Mouse (Mus musculus) lung, embryonic 15.5 days (tissue): Measurements from ENCODE around the gene Ciz1. TPM values are rescaled to one million over a fixed set of nuclear protein-coding genes. Genes with fewer than 3 reads are reported as not detected.
"Not testable (repeated sequence)": the region's sequence is repeated elsewhere in the genome, so short reads cannot be mapped to it uniquely, and the experiment has no call there.

Experiments
- ATAC-seq: fragments of 200-750 bp; cut with Nextera tagmentation; 2 replicates; pipeline ENCODE4 v1.8.0; 2017; ENCODE audit warnings: moderate number of reproducible peaks, borderline replicate concordance; ENCODE audit not compliant: low FRiP score, low TSS enrichment; ENCODE audit errors: extremely low read depth
- H3K27ac ChIP-seq: fragments of 300-500 bp; sonication (generic); 2 replicates; pipeline ENCODE4 v1.5.1; 2015; ENCODE audit warnings: moderate library complexity, mild to moderate bottlenecking, inconsistent platforms
- H3K27me3 ChIP-seq: fragments of 300-500 bp; sonication (generic); 2 replicates; pipeline ENCODE4 v1.6.1; 2015; ENCODE audit warnings: inconsistent platforms
- H3K36me3 ChIP-seq: fragments of 300-500 bp; sonication (generic); 2 replicates; pipeline ENCODE4 v1.6.1; 2015; ENCODE audit warnings: inconsistent platforms
- H3K4me1 ChIP-seq: fragments of 300-500 bp; sonication (generic); 2 replicates; pipeline ENCODE4 v1.6.1; 2015; ENCODE audit warnings: inconsistent platforms
- H3K4me2 ChIP-seq: fragments of 300-500 bp; sonication (generic); 2 replicates; pipeline ENCODE4 v1.6.1; 2015; ENCODE audit warnings: inconsistent platforms, mild to moderate bottlenecking, moderate library complexity
- H3K4me3 ChIP-seq: fragments of 300-500 bp; sonication (generic); 2 replicates; pipeline ENCODE4 v1.5.1; 2015; ENCODE audit warnings: mild to moderate bottlenecking, inconsistent platforms
- H3K9ac ChIP-seq: fragments of 300-500 bp; sonication (generic); 2 replicates; pipeline ENCODE4 v1.6.1; 2015; ENCODE audit warnings: inconsistent platforms
- H3K9me3 ChIP-seq: fragments of 300-500 bp; sonication (generic); 2 replicates; pipeline ENCODE4 v1.6.1; 2016; ENCODE audit warnings: inconsistent platforms
- WGBS: fragments of 180-500 bp; shearing (Covaris S2); methylation state at CpG from one replicate; pipeline ENCODE4 v1.1.7; 2015; 5-methylcytosine and 5-hydroxymethylcytosine counted together
- polyA plus RNA-seq: library from polyadenylated mRNA; unstranded; fragments of >200 nt; fragmentation: Nextera tagmentation; extraction: Ambion mirVana; gene quantifications from 2 replicates; pipeline ENCODE4 v1.2.1, GENCODE M21; 2015

Gene Ciz1
- polyA plus RNA-seq, 1 experiment from 2014 or later, result 47.7 TPM

DNA sequence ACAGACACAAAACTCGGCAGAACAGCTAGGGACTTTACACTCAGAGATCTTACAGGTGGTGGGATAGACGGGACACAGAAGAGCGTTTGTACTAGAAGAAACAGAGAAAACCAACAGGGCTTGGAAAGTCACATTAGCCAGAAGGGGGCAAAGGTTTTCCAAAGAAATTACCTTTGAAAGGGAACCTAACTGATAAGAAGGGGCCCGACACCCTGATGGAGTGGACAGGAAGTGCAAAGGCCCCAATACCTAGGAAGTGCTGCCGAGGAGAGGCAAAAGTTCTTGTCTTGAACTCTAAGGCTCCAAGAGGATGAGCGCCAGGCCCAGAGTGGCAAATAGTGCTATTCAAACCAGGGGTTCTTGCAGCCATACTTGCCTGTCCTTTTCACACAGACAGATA, 1.7 kb downstream of the Ciz1 start:
- no peak for ATAC-seq
- Histone ChIP-seq H3K9me3 (no peaks in the 10 kb centered on the region), H3K27me3 (peaks cover 8% of the 10 kb centered on the region; the same call in 1 of the 2 replicates), H3K36me3 (no peaks in the 10 kb centered on the region), H3K27ac (no peak overlapping the region), H3K4me3 (no peak overlapping the region), H3K9ac (peak overlapping the region; percentile 57; the same call in 1 of the 2 replicates), H3K4me2 (peak overlapping the region; percentile 99; the same call in 1 of the 2 replicates), H3K4me1 (peaks cover 24% of the 10 kb centered on the region)
- WGBS, result 34% methylated on average over 6 of the region's 6 CpGs

DNA sequence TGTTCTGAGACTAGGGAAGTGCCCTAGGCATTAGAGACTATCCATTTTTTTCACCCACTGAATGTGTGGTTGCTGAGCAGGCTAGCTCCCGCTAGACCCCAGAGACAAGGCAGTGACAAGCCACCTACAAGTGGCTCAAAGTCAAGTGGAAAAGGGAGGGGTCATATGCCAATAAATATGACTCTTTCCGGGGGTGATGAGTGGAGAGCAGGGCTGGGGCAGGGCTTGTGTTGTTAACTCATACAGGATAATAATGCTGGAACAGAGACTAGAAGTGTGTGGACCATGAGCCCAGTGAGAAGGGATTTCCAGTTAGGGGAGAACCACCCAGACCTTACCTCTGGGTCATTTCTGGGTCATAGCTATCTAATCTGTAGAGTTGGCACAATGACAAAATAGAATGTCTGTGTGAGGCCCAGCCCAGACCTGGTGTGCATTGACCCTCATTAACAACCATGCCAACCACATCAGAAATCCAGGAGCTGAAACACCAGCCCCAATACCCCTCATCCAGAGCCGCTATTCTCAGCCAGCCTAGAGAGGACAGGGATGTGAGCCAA, 2.3 kb downstream of the Ciz1 start:
- no peaks in the 10 kb centered on the region for H3K36me3 ChIP-seq
- peaks cover 8% of the 10 kb centered on the region; the same call in 1 of the 2 replicates for H3K27me3 ChIP-seq
- H3K4me1 ChIP-seq, result peaks cover 24% of the 10 kb centered on the region
- H3K27ac ChIP-seq, result no peak overlapping the region
- 71% methylated on average over 3 of the region's 3 CpGs for WGBS
- no peak for ATAC-seq
- H3K4me2 ChIP-seq, result no peak overlapping the region
- H3K9me3 ChIP-seq, result no peaks in the 10 kb centered on the region
- H3K9ac ChIP-seq, result no peak overlapping the region
- H3K4me3 ChIP-seq, result no peak overlapping the region

DNA sequence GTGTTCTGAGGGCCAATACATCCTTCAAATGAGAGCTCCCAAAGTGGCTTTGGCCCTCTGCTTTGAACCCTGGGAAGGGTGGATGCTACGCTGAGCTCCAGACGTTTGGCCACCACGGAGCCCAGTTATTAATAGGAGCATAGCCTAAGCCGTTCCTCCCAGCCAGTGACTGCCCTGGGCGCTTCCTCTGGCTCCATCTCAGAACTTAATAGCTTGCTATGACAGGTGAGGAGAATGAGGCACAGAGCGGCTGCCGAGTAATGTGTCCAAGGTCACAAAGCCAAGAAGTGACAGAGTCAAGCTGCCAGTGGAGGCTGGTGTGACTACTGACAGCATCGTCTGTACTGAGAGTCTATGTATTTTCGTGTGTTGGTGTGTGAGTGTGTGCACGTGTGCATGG, 4.1 kb downstream of the Ciz1 start:
- ATAC-seq, result no peak
- peaks cover 8% of the 10 kb centered on the region; the same call in 1 of the 2 replicates for H3K27me3 ChIP-seq
- H3K9me3 ChIP-seq, result no peaks in the 10 kb centered on the region
- no peak overlapping the region for H3K27ac ChIP-seq
- 54% methylated on average over 10 of the region's 10 CpGs for WGBS
- no peak overlapping the region for H3K9ac ChIP-seq
- no peak overlapping the region for H3K4me2 ChIP-seq
- no peak overlapping the region for H3K4me3 ChIP-seq
- H3K4me1 ChIP-seq, result peaks cover 27% of the 10 kb centered on the region
- H3K36me3 ChIP-seq, result no peaks in the 10 kb centered on the region

DNA sequence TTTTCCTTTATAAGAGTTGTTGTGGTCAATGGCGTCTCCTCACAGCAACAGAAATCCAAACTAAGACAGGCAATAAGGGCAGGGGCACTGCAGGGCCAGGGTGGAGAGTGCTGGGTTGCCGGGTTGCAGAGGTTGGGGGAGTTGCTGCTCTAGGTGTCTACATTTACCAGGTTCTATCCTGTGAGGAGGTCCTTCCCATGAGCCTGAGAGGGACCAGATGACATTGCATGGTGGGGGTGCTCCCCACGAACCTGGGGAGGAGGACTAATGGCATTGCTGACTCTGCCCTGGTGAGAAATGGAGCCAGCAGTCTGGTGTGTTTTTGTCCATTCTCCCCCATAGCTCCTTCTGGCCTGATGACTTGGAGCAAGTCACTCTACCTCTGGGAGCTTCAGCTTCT, 5.6 kb downstream of the Ciz1 start:
- Histone ChIP-seq H3K36me3 (no peaks in the 10 kb centered on the region), H3K9me3 (no peaks in the 10 kb centered on the region), H3K9ac (no peak overlapping the region), H3K27ac (no peak overlapping the region), H3K27me3 (peaks cover 8% of the 10 kb centered on the region), H3K4me2 (no peak overlapping the region), H3K4me3 (no peak overlapping the region), H3K4me1 (peaks cover 23% of the 10 kb centered on the region)
- ATAC-seq, result no peak
- WGBS, result 54% methylated on average over 3 of the region's 3 CpGs

DNA sequence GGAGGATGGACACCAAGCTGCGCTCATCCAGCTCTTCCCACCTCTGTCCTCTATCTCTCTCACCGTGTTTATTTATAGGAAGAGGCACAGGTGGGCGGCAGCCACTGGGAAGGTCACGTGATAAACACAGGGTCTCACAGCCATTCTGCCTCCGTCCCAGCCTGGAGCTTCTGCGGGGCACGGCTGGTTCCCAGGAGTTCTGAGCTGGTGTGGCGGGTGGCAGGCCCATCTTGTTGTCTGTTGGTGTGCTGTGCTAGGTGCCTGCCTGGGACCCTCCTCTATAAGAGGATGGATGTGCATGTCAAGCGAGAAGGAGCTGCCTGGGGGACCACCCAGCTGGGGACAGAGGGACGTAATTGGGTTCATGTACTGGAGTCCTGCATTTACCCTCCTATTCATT, 6.3 kb downstream of the Ciz1 start:
- Histone ChIP-seq H3K4me3 (no peak overlapping the region), H3K27ac (no peak overlapping the region), H3K27me3 (peaks cover 8% of the 10 kb centered on the region), H3K36me3 (no peaks in the 10 kb centered on the region), H3K9ac (no peak overlapping the region), H3K9me3 (no peaks in the 10 kb centered on the region), H3K4me2 (no peak overlapping the region), H3K4me1 (peaks cover 17% of the 10 kb centered on the region)
- ATAC-seq, result no peak
- 49% methylated on average over 10 of the region's 10 CpGs for WGBS

DNA sequence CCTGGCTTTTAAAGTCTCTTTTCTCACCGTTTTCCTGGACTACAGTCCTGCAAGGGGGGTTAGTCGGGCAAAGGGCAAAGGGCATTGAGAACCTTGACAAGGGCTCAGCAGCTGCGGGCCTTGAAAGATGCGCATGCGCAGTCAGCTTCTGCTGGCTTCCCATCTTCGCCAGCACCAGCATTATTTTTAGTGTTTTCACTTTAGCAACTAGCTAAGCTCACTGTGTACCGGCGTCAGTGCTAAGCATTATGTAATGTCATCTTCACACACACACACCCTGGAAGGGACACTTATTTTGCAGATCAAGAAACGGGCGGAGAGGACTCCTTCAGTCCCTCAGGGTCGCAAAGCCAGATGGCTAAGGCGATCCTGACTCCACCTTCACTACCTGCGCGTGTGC, 8.6 kb downstream of the Ciz1 start:
- no peak for ATAC-seq
- Histone ChIP-seq H3K27ac (no peak overlapping the region), H3K9me3 (no peaks in the 10 kb centered on the region), H3K27me3 (peaks cover 8% of the 10 kb centered on the region), H3K4me1 (peaks cover 24% of the 10 kb centered on the region), H3K9ac (peak overlapping the region; percentile 35; the same call in 1 of the 2 replicates), H3K4me3 (peak overlapping the region; percentile 41), H3K4me2 (peak overlapping the region; percentile 85), H3K36me3 (peaks cover 5% of the 10 kb centered on the region; the same call in 1 of the 2 replicates)
- WGBS, result 3% methylated on average over 14 of the region's 14 CpGs

DNA sequence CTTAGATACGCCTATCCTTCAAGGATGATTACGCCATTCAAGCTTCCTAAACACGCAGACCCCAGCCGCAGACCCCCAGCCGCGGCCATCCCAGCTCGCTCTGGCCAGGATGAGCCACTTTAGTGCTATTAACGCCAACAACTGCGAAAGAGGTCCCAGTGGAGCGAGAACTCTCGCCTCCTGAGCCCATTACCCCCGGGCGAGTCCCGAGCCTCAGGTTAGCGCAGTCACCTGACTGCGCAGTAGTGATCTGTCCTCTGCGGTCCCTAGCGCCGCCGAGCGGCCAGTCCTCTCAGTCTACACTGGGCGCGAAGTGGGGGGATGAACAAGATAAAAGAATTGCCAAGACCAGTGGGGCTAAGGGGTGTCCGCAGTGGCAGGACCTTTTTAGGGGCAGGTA, 9.3 kb downstream of the Ciz1 start:
- ATAC-seq, result no peak
- 3% methylated on average over 24 of the region's 24 CpGs for WGBS
- no peaks in the 10 kb centered on the region for H3K9me3 ChIP-seq
- peaks cover 10% of the 10 kb centered on the region; the same call in 1 of the 2 replicates for H3K36me3 ChIP-seq
- H3K27ac ChIP-seq, result no peak overlapping the region
- peaks cover 8% of the 10 kb centered on the region for H3K27me3 ChIP-seq
- peaks cover 24% of the 10 kb centered on the region for H3K4me1 ChIP-seq
- peak overlapping the region; percentile 85 for H3K4me2 ChIP-seq
- peak overlapping the region; percentile 35 for H3K9ac ChIP-seq
- peak overlapping the region; percentile 41 for H3K4me3 ChIP-seq

DNA sequence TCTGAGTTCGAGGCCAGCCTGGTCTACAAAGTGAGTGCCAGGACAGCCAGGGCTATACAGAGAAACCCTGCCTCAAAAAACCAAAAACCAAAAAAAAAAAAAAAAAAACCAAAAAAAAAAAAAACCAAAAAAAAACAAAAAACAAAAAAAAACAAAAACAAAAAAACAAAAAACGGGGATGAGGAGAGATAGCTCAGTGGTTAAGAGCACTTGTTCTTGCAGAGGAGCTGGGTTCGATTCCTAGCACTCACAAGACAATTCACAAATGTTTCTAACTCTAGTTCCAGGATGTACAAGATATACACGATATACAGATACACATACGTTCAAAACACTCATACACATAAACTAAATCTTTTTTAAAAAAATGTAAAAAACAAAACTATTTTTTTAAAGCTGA, 10.1 kb downstream of the Ciz1 start:
- H3K27me3 ChIP-seq, H3K9me3 ChIP-seq, ATAC-seq: not testable (repeated sequence)
- WGBS, result 27% methylated on average over 5 of the region's 5 CpGs
- H3K27ac ChIP-seq, result peak overlapping the region; percentile 89
- H3K4me2 ChIP-seq, result peak overlapping the region; percentile 92
- H3K4me1 ChIP-seq, result peaks cover 24% of the 10 kb centered on the region
- peak overlapping the region; percentile 69 for H3K9ac ChIP-seq
- H3K4me3 ChIP-seq, result peak overlapping the region; percentile 62
- H3K36me3 ChIP-seq, result peaks cover 14% of the 10 kb centered on the region

DNA sequence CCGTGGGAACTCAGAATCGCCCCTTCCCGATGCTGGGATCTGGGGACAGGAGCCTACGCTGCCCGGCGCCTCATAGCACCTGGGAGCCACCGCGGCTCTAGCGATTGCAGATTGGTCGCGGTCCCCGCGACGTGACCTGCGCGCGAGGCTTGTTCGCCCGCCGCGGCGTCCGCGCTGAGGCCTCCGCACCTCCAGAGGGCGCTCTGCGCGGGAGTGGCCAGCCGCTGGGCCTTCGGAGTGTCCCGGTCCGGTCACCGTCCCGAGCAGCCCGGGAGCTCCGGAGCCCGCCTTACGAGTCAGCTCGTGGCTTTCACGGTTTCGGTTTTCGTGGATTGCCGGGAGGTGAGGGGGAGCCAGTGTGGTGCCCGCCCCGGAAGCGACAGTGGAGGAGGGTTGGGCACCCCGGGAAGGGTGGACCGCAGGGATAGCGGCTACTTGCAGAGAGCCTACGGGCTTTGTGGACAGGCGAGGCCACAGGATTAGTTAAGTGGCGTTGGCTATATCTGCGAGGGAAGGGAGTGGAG, 10.8 kb downstream of the Ciz1 start:
- peak; percentile 74 for ATAC-seq
- Histone ChIP-seq H3K36me3 (peaks cover 19% of the 10 kb centered on the region), H3K9me3 (no peaks in the 10 kb centered on the region), H3K9ac (peak overlapping the region; percentile 69), H3K27me3 (peaks cover 8% of the 10 kb centered on the region), H3K4me2 (peak overlapping the region; percentile 92), H3K27ac (peak overlapping the region; percentile 89), H3K4me3 (peak overlapping the region; percentile 62), H3K4me1 (peaks cover 24% of the 10 kb centered on the region)
- 0% methylated on average over 53 of the region's 53 CpGs for WGBS

DNA sequence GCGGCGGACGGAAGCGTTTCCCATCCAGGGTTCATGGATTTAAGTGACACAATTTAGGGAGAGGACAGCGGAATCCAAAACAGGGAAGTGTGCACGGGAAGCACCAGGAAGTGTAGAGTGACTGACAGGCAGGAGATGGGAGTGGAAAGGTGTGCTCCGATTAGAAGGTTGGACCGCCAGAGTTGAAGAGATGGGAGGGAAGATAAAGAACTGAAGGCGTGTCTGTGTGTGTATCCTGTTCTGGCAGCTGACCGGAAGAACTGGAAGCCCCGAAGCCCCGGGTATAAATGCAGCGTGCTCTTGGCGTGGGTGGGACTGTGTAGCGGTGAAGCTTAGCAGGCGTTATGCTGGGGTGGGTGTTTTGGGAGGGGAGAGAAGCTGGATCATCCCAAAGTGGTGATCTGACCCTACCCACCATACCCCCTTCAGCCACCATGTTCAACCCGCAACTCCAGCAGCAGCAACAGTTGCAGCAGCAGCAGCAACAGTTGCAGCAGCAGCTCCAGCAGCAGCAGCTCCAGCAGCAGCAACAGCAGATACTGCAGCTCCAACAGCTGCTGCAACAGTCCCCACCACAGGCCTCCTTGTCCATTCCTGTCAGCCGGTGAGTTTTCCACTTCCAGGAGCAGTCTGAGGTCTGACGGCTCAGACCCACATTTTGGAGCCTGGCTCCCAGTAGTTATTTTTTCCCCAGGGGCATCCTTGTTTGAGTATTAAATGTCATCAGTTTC, 11.4 kb downstream of the Ciz1 start:
- H3K36me3 ChIP-seq, result peaks cover 26% of the 10 kb centered on the region
- peak; percentile 52 for ATAC-seq
- H3K9ac ChIP-seq, result peak overlapping the region; percentile 69
- H3K4me3 ChIP-seq, result peak overlapping the region; percentile 62
- no peaks in the 10 kb centered on the region for H3K9me3 ChIP-seq
- H3K4me1 ChIP-seq, result peaks cover 24% of the 10 kb centered on the region
- WGBS, result 6% methylated on average over 19 of the region's 19 CpGs
- peak overlapping the region; percentile 89 for H3K27ac ChIP-seq
- peaks cover 8% of the 10 kb centered on the region for H3K27me3 ChIP-seq
- H3K4me2 ChIP-seq, result peak overlapping the region; percentile 92

DNA sequence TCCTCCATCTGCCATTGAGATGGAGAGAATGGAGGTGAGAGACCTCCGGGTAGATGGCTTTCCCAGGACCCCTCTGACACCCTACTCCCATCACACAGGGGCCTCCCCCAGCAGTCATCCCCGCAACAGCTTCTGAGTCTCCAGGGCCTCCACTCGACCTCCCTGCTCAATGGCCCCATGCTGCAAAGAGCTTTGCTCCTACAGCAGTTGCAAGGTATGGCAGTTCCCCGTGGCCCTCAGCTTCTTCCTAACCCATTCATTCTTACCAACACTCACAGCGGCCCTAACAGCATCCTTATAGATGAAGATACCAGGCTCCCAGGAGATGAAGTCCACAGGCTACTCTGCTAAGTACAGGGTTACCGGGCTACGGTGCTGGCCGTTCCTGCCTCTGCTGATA, 12.0 kb downstream of the Ciz1 start:
- 80% methylated on average over 8 of the region's 8 CpGs for WGBS
- peak overlapping the region; percentile 69; the same call in 1 of the 2 replicates for H3K9ac ChIP-seq
- peaks cover 29% of the 10 kb centered on the region for H3K36me3 ChIP-seq
- no peaks in the 10 kb centered on the region for H3K9me3 ChIP-seq
- peaks cover 8% of the 10 kb centered on the region for H3K27me3 ChIP-seq
- peak overlapping the region; percentile 62 for H3K4me3 ChIP-seq
- peak overlapping the region; percentile 92 for H3K4me2 ChIP-seq
- peak overlapping the region; percentile 89; the same call in 1 of the 2 replicates for H3K27ac ChIP-seq
- no peak for ATAC-seq
- H3K4me1 ChIP-seq, result peaks cover 24% of the 10 kb centered on the region

DNA sequence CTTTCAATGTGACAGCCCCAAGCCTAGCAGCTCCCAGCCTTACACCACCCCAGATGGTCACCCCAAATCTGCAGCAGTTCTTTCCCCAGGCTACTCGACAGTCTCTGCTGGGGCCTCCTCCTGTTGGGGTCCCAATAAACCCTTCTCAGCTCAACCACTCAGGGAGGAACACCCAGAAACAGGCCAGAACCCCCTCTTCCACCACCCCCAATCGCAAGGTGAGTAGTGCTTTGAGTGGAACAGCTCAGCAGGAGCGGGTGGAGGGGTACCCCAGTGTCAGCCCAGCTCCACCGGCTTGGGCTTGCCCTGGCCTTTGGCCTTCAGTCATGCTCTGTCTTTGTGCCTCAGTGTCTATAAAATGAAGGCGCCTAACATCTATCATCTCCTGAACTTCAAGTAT, 15.2 kb downstream of the Ciz1 start:
- ATAC-seq, result no peak
- Histone ChIP-seq H3K9ac (no peak overlapping the region), H3K9me3 (no peaks in the 10 kb centered on the region), H3K36me3 (peaks cover 60% of the 10 kb centered on the region), H3K4me1 (peaks cover 9% of the 10 kb centered on the region), H3K27ac (no peak overlapping the region), H3K27me3 (no peaks in the 10 kb centered on the region), H3K4me3 (no peak overlapping the region), H3K4me2 (no peak overlapping the region)
- WGBS, result 87% methylated on average over 5 of the region's 5 CpGs
